Mouse (Mus musculus) embryonic fibroblast, embryonic 13.5 days (primary cell): ENCODE data around the gene Palld. TPM values are rescaled to one million over a fixed set of nuclear protein-coding genes. Genes with fewer than 3 reads are reported as not detected.

Experiments used
- H3K27ac ChIP-seq: 2 replicates; pipeline ENCODE4 v1.5.1; 2012; ENCODE audit warnings: low read length, control low read depth, inconsistent platforms; ENCODE audit not compliant: insufficient read depth
- H3K4me1 ChIP-seq: 2 replicates; pipeline ENCODE4 v1.6.1; 2011; ENCODE audit warnings: low read length; ENCODE audit not compliant: control insufficient read depth, insufficient read depth
- H3K4me3 ChIP-seq: 2 replicates; pipeline ENCODE4 v1.5.1; 2011; ENCODE audit warnings: mild to moderate bottlenecking, control low read depth, low read length; ENCODE audit not compliant: insufficient read depth
- CTCF ChIP-seq: IDR thresholded peaks from 2 replicates; pipeline ENCODE4 v1.5.1; 2011; ENCODE audit warnings: mild to moderate bottlenecking, control low read depth, low read length, moderate library complexity, borderline replicate concordance; ENCODE audit not compliant: insufficient read depth
- POLR2A ChIP-seq: IDR thresholded peaks from 2 replicates; pipeline ENCODE4 v1.6.1; 2011; ENCODE audit warnings: low read depth, mild to moderate bottlenecking, control low read depth, low read length, moderate library complexity
- polyA plus RNA-seq: library from polyadenylated mRNA; stranded (reverse); fragments of >200 nt; gene quantifications from 2 replicates; pipeline ENCODE4 v1.2.4, GENCODE M21; 2011; ENCODE audit warnings: low read depth; ENCODE audit not compliant: missing spikeins, insufficient read length

The Palld gene
- polyA plus RNA-seq, 1 experiment: 228 TPM

GRCm38 (mm10) chr8:61590551-61591431 is 311.7 kb downstream of the Palld start:
- peak overlapping the region; percentile 93 for H3K4me3 ChIP-seq
- H3K4me1 ChIP-seq: peaks cover 12% of the 10 kb centered on the region
- H3K27ac ChIP-seq: peak overlapping the region; percentile 89
- TF ChIP-seq CTCF: no peak
- TF ChIP-seq POLR2A: peak; percentile 96

DNA sequence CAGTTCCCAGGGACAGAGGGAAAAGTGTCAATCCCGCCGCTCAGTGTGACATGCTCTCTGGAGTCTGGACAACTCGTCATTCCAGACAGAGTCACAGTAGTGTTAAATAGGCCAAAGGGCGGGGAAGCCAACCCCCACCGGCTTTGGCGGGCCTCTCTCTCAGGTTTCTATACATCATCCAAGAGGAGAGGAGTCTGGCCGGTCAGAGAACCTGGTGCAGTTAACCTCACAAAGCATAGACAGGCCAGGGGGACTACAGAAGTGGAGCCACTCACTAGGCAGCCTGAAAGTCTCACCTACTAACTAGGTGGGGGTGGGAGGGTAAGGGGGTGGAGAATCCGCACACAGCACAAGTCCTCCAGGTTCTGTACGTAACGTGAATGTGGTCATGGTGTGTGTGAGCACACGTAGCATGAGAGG is 312.5 kb downstream of the Palld start:
- Histone ChIP-seq H3K4me3 (peak overlapping the region; percentile 93), H3K4me1 (peaks cover 17% of the 10 kb centered on the region), H3K27ac (peak overlapping the region; percentile 30)
- TF ChIP-seq POLR2A (peak; percentile 30), CTCF (no peak)

- Histone ChIP-seq H3K4me1 (peaks cover 28% of the 10 kb centered on the region), H3K4me3 (peak overlapping the region; percentile 44), H3K27ac (peak overlapping the region; percentile 29; the same call in 1 of the 2 replicates)
- TF ChIP-seq POLR2A: no peak
- no peak for TF ChIP-seq CTCF
These were observed 314.2 kb downstream of the Palld start for GRCm38 (mm10) chr8:61588336-61588735.

GRCm38 (mm10) chr8:61587731-61588130 is 314.8 kb downstream of the Palld start:
- H3K27ac ChIP-seq: peak overlapping the region; percentile 29
- peaks cover 28% of the 10 kb centered on the region for H3K4me1 ChIP-seq
- TF ChIP-seq POLR2A (no peak), CTCF (no peak)

GRCm38 (mm10) chr8:61586529-61586928 is 316.0 kb downstream of the Palld start:
- peaks cover 32% of the 10 kb centered on the region for H3K4me1 ChIP-seq
- TF ChIP-seq POLR2A (no peak), CTCF (no peak)
- peak overlapping the region; percentile 14 for H3K27ac ChIP-seq
- H3K4me3 ChIP-seq: no peak overlapping the region

More at GRCm38 (mm10) chr8:61587731-61588130, 314.8 kb downstream of the Palld start:
- H3K4me3 ChIP-seq: peak overlapping the region; percentile 44

DNA sequence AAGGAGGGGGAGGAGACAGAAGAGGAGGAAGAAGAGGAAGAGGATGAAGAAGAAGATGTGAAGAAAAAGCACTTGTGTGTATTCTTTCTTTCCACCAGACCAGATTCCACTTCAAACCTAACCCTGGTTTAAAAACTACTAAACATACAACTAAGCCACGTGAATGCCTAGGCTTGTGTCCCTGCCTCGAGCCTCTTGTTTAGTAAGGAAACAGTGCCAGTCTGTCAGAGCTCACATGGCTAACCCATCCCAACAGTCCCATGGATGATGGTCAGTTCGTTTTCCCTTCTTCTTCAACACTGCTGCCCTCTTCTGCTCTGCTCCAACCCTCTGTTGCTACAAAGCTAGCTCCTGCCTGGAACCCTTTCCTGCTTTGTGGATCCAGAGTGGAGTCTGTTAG is 316.7 kb downstream of the Palld start:
- Histone ChIP-seq H3K27ac (peak overlapping the region; percentile 14), H3K4me3 (no peak overlapping the region), H3K4me1 (peaks cover 34% of the 10 kb centered on the region)
- TF ChIP-seq CTCF: no peak
- TF ChIP-seq POLR2A: no peak

GRCm38 (mm10) chr8:61584714-61585383 is 317.6 kb downstream of the Palld start:
- Histone ChIP-seq H3K27ac (peak overlapping the region; percentile 50), H3K4me3 (no peak overlapping the region), H3K4me1 (peaks cover 40% of the 10 kb centered on the region)
- TF ChIP-seq POLR2A: no peak
- TF ChIP-seq CTCF: no peak

- no peak overlapping the region for H3K4me3 ChIP-seq
- TF ChIP-seq CTCF (no peak), POLR2A (no peak)
- H3K4me1 ChIP-seq: peaks cover 42% of the 10 kb centered on the region
- H3K27ac ChIP-seq: 0 out of 2 replicates have a peak overlapping the region, but pooled peaks have one; percentile 3
These were observed 319.9 kb downstream of the Palld start for GRCm38 (mm10) chr8:61582547-61582946.

DNA sequence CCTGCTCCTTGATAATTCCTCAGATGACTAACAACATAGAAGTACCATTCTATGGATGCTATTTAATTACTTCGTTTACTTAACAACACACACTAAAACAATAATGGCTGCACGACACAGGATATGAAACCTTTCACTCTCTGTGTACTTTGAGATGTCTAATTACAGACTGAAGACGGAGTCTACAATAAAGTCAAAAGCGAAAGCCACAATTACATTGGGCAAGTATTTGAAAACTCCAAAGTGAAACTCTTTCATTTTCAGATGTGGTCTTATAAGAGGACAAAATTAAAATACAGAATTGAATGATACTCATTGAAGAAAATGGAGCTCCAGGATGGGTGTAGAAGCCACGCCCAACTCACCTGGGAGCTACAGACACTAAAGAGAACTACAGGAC is 321.2 kb downstream of the Palld start:
- Histone ChIP-seq H3K4me3 (no peak overlapping the region), H3K4me1 (peaks cover 41% of the 10 kb centered on the region), H3K27ac (peak overlapping the region; percentile 14; the same call in 1 of the 2 replicates)
- TF ChIP-seq CTCF (no peak), POLR2A (no peak)

DNA sequence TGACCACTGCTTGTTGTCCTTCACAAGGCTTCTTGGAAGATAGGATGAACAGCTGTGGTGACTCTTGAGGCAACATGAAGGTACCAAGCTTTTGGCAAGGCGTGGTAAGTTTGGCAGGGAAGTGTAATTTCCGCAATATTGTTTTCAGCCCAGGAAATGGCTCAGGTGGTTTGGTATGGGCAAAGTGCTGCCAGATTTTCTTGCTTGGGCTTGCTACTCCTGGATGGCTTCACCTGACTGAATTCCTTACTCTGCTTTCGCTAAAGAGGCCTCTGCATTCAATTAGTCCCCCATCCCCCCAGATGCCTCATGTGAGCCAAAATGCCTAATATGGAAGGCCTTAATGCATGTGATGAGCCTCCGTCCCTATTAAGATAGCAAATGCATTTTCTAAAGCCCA is 322.7 kb downstream of the Palld start:
- Histone ChIP-seq H3K4me1 (peaks cover 34% of the 10 kb centered on the region), H3K4me3 (no peak overlapping the region), H3K27ac (peak overlapping the region; percentile 65)
- TF ChIP-seq CTCF (no peak), POLR2A (no peak)
